Mouse (Mus musculus): ENCODE results near the gene Magea1. TPM values are rescaled to one million over a fixed set of nuclear protein-coding genes. Genes with fewer than 3 reads are reported as not detected.
"Not testable (repeated sequence)": the region's sequence is repeated elsewhere in the genome, so short reads cannot be mapped to it uniquely, and the experiment has no call there.

Gene Magea1
- not detected in 2 replicates for polyA plus RNA-seq (2016; fragmentation: Nextera tagmentation; extraction: Ambion mirVana)

DNA sequence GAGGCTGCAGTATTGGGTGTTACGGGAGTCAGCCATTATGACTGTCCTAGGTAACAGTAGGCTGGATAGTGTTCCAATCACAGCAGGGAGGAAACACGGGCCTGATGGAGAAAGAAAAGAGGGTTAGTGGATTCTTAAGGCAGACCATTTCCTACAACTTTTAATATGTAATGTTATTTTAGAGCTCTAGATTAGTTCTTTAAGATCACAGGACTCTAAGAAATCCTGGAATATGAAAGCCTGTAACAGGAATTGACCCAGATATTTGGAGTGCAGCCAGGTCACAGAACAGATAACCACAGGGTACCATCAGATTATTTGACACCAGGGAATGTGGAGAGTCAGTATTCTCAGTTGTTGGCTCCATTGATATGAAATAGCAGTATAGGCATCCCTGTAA, at the start of gene Magea1:
Gene Magea1 (minus strand): TSS at position 101 of the 400 bp plus-strand sequence.
- H3K4me3 ChIP-seq; H3K9me3 ChIP-seq; H3K36me3 ChIP-seq (replicated peaks); H3K27me3 ChIP-seq (replicated peaks; ENCODE audit: low read depth, poor library complexity, severe bottlenecking); H3K4me1 ChIP-seq; H3K27ac ChIP-seq (replicated peaks); DNase-seq (ENCODE audit: low spot score): not testable (repeated sequence)
- WGBS, result 86% methylated on average over 1 of the region's 2 CpGs

GRCm38 (mm10) chrX:155128312-155128711, 38.7 kb upstream of the Magea1 start, which contains the start of gene Cldn34b2:
Gene Cldn34b2 (minus strand): TSS chrX:155128412.
- H3K4me1 ChIP-seq; H3K4me3 ChIP-seq; DNase-seq (ENCODE audit: low spot score); H3K27ac ChIP-seq (replicated peaks); H3K36me3 ChIP-seq (replicated peaks); H3K27me3 ChIP-seq (replicated peaks; ENCODE audit: low read depth, poor library complexity, severe bottlenecking); H3K9me3 ChIP-seq: not testable (repeated sequence)
- WGBS, result 88% methylated on average over 3 of the region's 3 CpGs

- Histone ChIP-seq H3K36me3 (replicated peaks) (no peaks in the 10 kb centered on the region), H3K9me3 (no peaks in the 10 kb centered on the region), H3K4me1 (no peaks in the 10 kb centered on the region), H3K4me3 (no peak overlapping the region), H3K27ac (replicated peaks) (no peak overlapping the region), H3K27me3 (replicated peaks; ENCODE audit: low read depth, poor library complexity, severe bottlenecking) (no peaks in the 10 kb centered on the region)
- DNase-seq (ENCODE audit: low spot score), result no peak
These were observed 8.4 kb upstream of the Magea1 start for GRCm38 (mm10) chrX:155098024-155098423.

GRCm38 (mm10) chrX:155093566-155093965, 4.0 kb upstream of the Magea1 start, which contains the start of gene Magea2:
Gene Magea2 (minus strand): TSS chrX:155093666.
- not testable (repeated sequence) for H3K27ac ChIP-seq (replicated peaks); H3K4me1 ChIP-seq; H3K27me3 ChIP-seq (replicated peaks; ENCODE audit: low read depth, poor library complexity, severe bottlenecking); H3K36me3 ChIP-seq (replicated peaks); H3K4me3 ChIP-seq; DNase-seq (ENCODE audit: low spot score); H3K9me3 ChIP-seq
- WGBS, result 76% methylated on average over 4 of the region's 4 CpGs

DNA sequence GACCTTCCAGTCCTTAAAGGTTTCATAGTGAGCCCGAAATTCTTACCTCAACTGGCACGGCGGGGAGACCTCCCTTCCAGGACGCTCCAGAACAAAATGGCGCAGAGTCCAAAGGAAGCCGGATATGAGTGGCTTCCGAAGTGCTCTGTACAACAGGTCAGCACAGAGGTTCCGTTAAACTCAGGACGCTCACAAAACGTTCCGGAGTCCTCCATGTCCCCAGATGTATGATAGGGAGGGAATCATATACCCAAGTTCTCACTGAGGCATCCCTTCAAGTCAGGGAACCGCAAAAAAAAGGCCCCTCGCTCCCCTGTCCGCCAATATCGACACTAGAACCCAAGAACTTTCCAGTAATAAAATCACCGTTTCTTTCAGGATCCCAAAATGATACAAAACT, 26.5 kb downstream of the Magea1 start, which contains the start of gene Magea5:
Gene Magea5 (minus strand): TSS at position 101 of the 400 bp plus-strand sequence.
- not testable (repeated sequence) for H3K4me1 ChIP-seq; H3K9me3 ChIP-seq; H3K27me3 ChIP-seq (replicated peaks; ENCODE audit: low read depth, poor library complexity, severe bottlenecking); H3K27ac ChIP-seq (replicated peaks); DNase-seq (ENCODE audit: low spot score); H3K36me3 ChIP-seq (replicated peaks); H3K4me3 ChIP-seq
- WGBS, result 90% methylated on average over 16 of the region's 16 CpGs

Other genes starting within 250 kb of the Magea1 start
- gene Cldn34b1, start 199.5 kb downstream of the Magea1 start, polyA plus RNA-seq (2016; fragmentation: Nextera tagmentation; extraction: Ambion mirVana), result not detected in 2 replicates
- gene Magea6, start 153.8 kb downstream of the Magea1 start, polyA plus RNA-seq (2016; fragmentation: Nextera tagmentation; extraction: Ambion mirVana), result not detected in 2 replicates
- not detected in 2 replicates for gene Magea3, start 140.3 kb downstream of the Magea1 start, polyA plus RNA-seq (2016; fragmentation: Nextera tagmentation; extraction: Ambion mirVana)
- not detected in 2 replicates for gene Magea8, start 93.9 kb downstream of the Magea1 start, polyA plus RNA-seq (2016; fragmentation: Nextera tagmentation; extraction: Ambion mirVana)
- gene Magea5, start 26.6 kb downstream of the Magea1 start, polyA plus RNA-seq (2016; fragmentation: Nextera tagmentation; extraction: Ambion mirVana), result not detected in 2 replicates
- not detected in 2 replicates for gene Magea2, start 3.9 kb upstream of the Magea1 start, polyA plus RNA-seq (2016; fragmentation: Nextera tagmentation; extraction: Ambion mirVana)
- gene Cldn34b2, start 38.6 kb upstream of the Magea1 start, polyA plus RNA-seq (2016; fragmentation: Nextera tagmentation; extraction: Ambion mirVana), result not detected in 2 replicates
- gene Sat1, start 126.7 kb upstream of the Magea1 start, polyA plus RNA-seq (2016; fragmentation: Nextera tagmentation; extraction: Ambion mirVana), result 75.6 and 82.2 TPM in 2 replicates
- 17.1 and 18.7 TPM in 2 replicates for gene Acot9, start 172.7 kb upstream of the Magea1 start, polyA plus RNA-seq (2016; fragmentation: Nextera tagmentation; extraction: Ambion mirVana)